Mouse (Mus musculus): ENCODE data around the gene Macf1. TPM values are rescaled to one million over a fixed set of nuclear protein-coding genes. Genes with fewer than 3 reads are reported as not detected.

Gene Macf1
- polyA plus RNA-seq, 1 experiment from 2014 or later, result 82.6 TPM

- Histone ChIP-seq H3K36me3 (replicated peaks) (no peaks in the 10 kb centered on the region), H3K4me3 (no peak overlapping the region), H3K4me1 (peaks cover 7% of the 10 kb centered on the region), H3K27ac (no peak overlapping the region), H3K9ac (no peak overlapping the region), H3K4me2 (no peak overlapping the region), H3K9me3 (no peaks in the 10 kb centered on the region), H3K27me3 (replicated peaks) (no peaks in the 10 kb centered on the region)
- WGBS, result 78% methylated on average over 10 of the region's 10 CpGs
- ATAC-seq (replicated peaks), result no peak
These were observed 6.2 kb upstream of the Macf1 start for GRCm38 (mm10) chr4:123690311-123690710.

GRCm38 (mm10) chr4:123687025-123687781 is 3.0 kb upstream of the Macf1 start:
- under 1% methylated on average over 40 of the region's 89 CpGs for WGBS
- H3K9me3 ChIP-seq, result no peaks in the 10 kb centered on the region
- peaks cover 29% of the 10 kb centered on the region for H3K4me1 ChIP-seq
- H3K9ac ChIP-seq, result peak overlapping the region; percentile 96
- no peaks in the 10 kb centered on the region; the same call in 1 of the 2 replicates for H3K36me3 ChIP-seq (replicated peaks)
- H3K27ac ChIP-seq, result peak overlapping the region; percentile 95
- peak; percentile 65 for ATAC-seq (replicated peaks)
- peak overlapping the region; percentile 71 for H3K4me2 ChIP-seq
- H3K4me3 ChIP-seq, result peak overlapping the region; percentile 87
- no peaks in the 10 kb centered on the region for H3K27me3 ChIP-seq (replicated peaks)

GRCm38 (mm10) chr4:123686368-123687024 is 2.3 kb upstream of the Macf1 start:
- WGBS, result under 1% methylated on average over 46 of the region's 56 CpGs
- peak overlapping the region; percentile 96 for H3K9ac ChIP-seq
- peaks cover 33% of the 10 kb centered on the region for H3K4me1 ChIP-seq
- no peaks in the 10 kb centered on the region for H3K27me3 ChIP-seq (replicated peaks)
- peak; percentile 59 for ATAC-seq (replicated peaks)
- H3K9me3 ChIP-seq, result no peaks in the 10 kb centered on the region
- peak overlapping the region; percentile 71 for H3K4me2 ChIP-seq
- H3K4me3 ChIP-seq, result peak overlapping the region; percentile 87
- no peaks in the 10 kb centered on the region; the same call in 1 of the 2 replicates for H3K36me3 ChIP-seq (replicated peaks)
- H3K27ac ChIP-seq, result peak overlapping the region; percentile 95

DNA sequence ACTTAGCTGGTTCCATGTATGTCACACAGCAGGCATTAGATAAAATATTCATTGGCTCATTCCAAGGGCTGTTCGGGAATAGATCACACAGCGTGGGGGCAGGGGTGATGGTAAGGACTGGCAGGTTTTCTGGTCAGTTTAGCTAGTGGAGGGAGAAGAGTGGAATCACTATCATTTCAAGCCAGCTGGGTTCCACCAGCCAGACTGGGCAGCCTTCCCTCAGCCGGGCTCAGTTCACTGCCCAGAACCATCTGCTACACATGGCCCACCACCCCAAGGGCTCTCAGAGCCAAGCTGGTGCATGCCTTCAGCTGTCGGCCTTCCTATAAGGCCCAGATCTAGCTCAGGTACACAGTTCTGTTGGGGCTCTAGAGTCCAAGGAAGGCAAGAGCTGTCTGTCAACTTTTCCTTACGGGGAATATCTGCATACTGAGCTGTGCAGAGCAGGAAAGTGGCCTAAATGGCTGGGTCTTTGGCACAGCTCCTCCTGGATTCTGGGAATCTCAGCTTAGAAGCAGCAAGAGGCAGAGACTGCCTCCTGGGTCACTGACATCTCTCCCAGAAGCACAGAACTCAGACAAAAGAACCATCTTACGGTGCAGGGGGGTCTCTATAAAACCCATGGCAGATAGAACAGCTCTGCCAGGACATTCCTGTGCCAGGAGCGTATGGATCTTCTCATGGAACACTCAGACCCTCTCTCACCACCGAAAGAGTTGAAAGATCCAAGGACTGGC is 1.5 kb upstream of the Macf1 start:
- peak overlapping the region; percentile 87 for H3K4me3 ChIP-seq
- 30% methylated on average over 8 of the region's 8 CpGs for WGBS
- H3K4me2 ChIP-seq, result peak overlapping the region; percentile 71
- H3K27me3 ChIP-seq (replicated peaks), result no peaks in the 10 kb centered on the region
- H3K9me3 ChIP-seq, result no peaks in the 10 kb centered on the region
- peaks cover 40% of the 10 kb centered on the region for H3K4me1 ChIP-seq
- peak overlapping the region; percentile 96 for H3K9ac ChIP-seq
- no peaks in the 10 kb centered on the region; the same call in 1 of the 2 replicates for H3K36me3 ChIP-seq (replicated peaks)
- H3K27ac ChIP-seq, result peak overlapping the region; percentile 95
- ATAC-seq (replicated peaks), result peak; percentile 25

DNA sequence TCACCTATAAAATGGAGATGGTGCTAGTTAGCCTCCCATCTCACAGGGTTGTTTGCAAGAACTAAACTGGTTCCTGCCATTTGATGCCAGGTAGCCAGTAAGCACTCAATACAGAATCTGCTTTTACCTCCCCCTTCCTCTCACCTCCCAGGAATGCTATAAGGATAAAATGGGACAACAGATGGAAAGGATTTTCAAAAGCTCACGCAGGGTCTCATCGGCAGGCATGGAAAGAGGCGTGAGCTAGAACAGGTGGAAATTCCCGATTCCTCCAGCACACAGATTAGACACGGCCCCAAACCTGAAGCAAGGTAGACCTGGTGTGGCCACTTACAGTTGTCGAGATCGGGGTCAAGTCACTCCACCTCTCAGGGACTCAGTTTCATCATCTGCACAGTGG is 886 bp upstream of the Macf1 start:
- no peaks in the 10 kb centered on the region; the same call in 1 of the 2 replicates for H3K36me3 ChIP-seq (replicated peaks)
- no peak for ATAC-seq (replicated peaks)
- no peaks in the 10 kb centered on the region for H3K27me3 ChIP-seq (replicated peaks)
- no peaks in the 10 kb centered on the region for H3K9me3 ChIP-seq
- peak overlapping the region; percentile 87 for H3K4me3 ChIP-seq
- H3K9ac ChIP-seq, result peak overlapping the region; percentile 96
- H3K4me1 ChIP-seq, result peaks cover 40% of the 10 kb centered on the region
- WGBS, result 80% methylated on average over 7 of the region's 7 CpGs
- peak overlapping the region; percentile 71 for H3K4me2 ChIP-seq
- H3K27ac ChIP-seq, result no peak overlapping the region

GRCm38 (mm10) chr4:123682291-123682690 is 1.9 kb downstream of the Macf1 start:
- no peaks in the 10 kb centered on the region for H3K9me3 ChIP-seq
- no peak for ATAC-seq (replicated peaks)
- no peak overlapping the region for H3K27ac ChIP-seq
- no peak overlapping the region for H3K4me2 ChIP-seq
- H3K9ac ChIP-seq, result no peak overlapping the region
- H3K36me3 ChIP-seq (replicated peaks), result no peaks in the 10 kb centered on the region; the same call in 1 of the 2 replicates
- no peak overlapping the region for H3K4me3 ChIP-seq
- 82% methylated on average over 8 of the region's 8 CpGs for WGBS
- H3K27me3 ChIP-seq (replicated peaks), result no peaks in the 10 kb centered on the region
- H3K4me1 ChIP-seq, result peaks cover 44% of the 10 kb centered on the region

DNA sequence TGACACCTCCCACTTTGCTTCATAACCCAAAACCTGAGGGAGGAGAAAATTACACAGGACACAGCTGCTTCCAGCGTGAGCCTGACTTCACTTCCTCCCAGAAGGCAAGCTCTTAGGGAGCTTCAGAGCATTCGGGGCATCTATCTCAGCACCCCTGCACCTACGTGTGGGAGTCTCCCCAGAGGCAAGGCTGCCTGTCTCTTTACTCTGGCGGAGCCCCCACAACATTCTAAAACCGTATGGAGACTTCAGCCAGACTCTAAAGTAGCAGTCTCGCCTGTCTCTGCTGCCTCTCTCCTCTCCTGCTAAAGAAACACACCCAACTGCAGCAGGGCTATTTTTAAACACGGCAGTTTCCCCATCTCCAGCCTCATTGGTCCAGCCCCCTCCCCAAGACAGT is 3.2 kb downstream of the Macf1 start:
- no peak overlapping the region for H3K4me2 ChIP-seq
- H3K36me3 ChIP-seq (replicated peaks), result no peaks in the 10 kb centered on the region; the same call in 1 of the 2 replicates
- H3K9ac ChIP-seq, result no peak overlapping the region
- H3K4me1 ChIP-seq, result peaks cover 56% of the 10 kb centered on the region
- no peak overlapping the region for H3K27ac ChIP-seq
- H3K9me3 ChIP-seq, result no peaks in the 10 kb centered on the region
- ATAC-seq (replicated peaks), result no peak
- 62% methylated on average over 7 of the region's 7 CpGs for WGBS
- H3K4me3 ChIP-seq, result no peak overlapping the region
- no peaks in the 10 kb centered on the region for H3K27me3 ChIP-seq (replicated peaks)

DNA sequence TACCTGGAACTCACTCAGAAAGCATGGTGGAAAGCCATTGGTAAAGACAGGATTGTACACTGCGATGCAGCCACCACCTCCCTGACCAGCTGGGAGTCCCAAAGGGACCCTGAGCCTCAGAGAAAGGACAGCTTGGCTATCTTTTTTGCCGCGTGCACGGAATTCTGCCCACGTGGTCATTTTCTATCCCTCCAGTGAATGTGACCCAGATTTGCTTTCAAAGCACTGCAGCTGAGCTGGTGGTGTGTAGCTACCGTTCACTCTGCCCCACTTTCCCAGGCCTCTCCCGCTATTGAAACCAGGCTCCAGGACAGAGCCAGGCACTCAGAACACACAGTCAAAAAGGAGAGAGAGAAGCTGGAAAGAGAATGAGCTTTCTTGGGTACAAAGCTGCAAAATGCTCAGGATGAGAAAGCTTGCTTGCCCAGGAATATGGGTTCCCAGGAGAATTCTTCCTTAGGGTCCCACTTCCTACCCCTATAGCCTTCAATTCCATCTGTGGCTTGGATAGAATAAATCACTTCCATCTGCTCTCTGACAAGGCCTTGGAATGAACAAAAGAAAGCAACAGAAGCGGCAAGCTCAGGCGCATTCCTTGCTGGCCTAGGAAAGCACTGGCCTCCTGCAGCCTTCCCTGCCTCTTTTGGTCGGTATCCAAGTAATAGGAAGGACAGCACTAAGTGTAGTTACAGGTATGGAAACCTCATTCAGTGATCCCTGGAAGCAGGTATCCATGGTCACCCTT is 6.9 kb downstream of the Macf1 start:
- ATAC-seq (replicated peaks), result peak; percentile 66
- H3K9me3 ChIP-seq, result no peaks in the 10 kb centered on the region
- H3K4me3 ChIP-seq, result no peak overlapping the region
- 0 out of 2 replicates have a peak overlapping the region, but pooled peaks have one; percentile 3 for H3K4me2 ChIP-seq
- peaks cover 32% of the 10 kb centered on the region for H3K4me1 ChIP-seq
- H3K27me3 ChIP-seq (replicated peaks), result no peaks in the 10 kb centered on the region
- WGBS, result 23% methylated on average over 10 of the region's 10 CpGs
- no peaks in the 10 kb centered on the region for H3K36me3 ChIP-seq (replicated peaks)
- 0 out of 2 replicates have a peak overlapping the region, but pooled peaks have one; percentile 16 for H3K9ac ChIP-seq
- peak overlapping the region; percentile 78 for H3K27ac ChIP-seq

DNA sequence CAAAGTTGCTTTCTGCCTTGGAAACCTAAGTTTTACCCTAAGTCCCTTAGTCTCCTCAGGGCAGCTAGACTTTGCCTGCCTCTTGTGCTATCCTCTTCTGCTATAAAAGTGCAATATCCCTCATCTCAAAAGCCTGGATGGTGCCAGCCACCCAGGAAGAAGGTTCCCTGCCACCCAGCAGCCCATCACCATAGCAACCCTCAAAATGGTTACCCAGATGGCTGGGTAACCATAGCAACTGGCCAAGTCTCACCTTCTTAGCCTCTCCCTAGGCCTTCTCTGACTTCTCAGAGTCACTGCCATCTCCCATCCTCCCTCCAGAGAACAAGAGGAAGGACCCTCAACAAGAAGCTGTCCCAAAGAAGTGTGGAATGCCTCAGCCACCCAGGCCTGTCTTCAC is 13.6 kb downstream of the Macf1 start:
- H3K4me1 ChIP-seq, result peaks cover 42% of the 10 kb centered on the region
- H3K27ac ChIP-seq, result peak overlapping the region; percentile 42; the same call in 1 of the 2 replicates
- no peak overlapping the region for H3K9ac ChIP-seq
- H3K36me3 ChIP-seq (replicated peaks), result no peaks in the 10 kb centered on the region
- H3K4me3 ChIP-seq, result no peak overlapping the region
- ATAC-seq (replicated peaks), result 0 out of 2 replicates have a peak, but pooled peaks have one; percentile 44
- no peaks in the 10 kb centered on the region for H3K9me3 ChIP-seq
- H3K4me2 ChIP-seq, result peak overlapping the region; percentile 8; the same call in 1 of the 2 replicates
- H3K27me3 ChIP-seq (replicated peaks), result no peaks in the 10 kb centered on the region

- no peak for ATAC-seq (replicated peaks)
- Histone ChIP-seq H3K27me3 (replicated peaks) (no peaks in the 10 kb centered on the region), H3K4me2 (no peak overlapping the region), H3K9ac (no peak overlapping the region), H3K4me1 (peaks cover 49% of the 10 kb centered on the region), H3K4me3 (no peak overlapping the region), H3K27ac (no peak overlapping the region), H3K9me3 (no peaks in the 10 kb centered on the region), H3K36me3 (replicated peaks) (no peaks in the 10 kb centered on the region)
- WGBS, result 58% methylated on average over 6 of the region's 6 CpGs
These were observed 14.5 kb downstream of the Macf1 start for GRCm38 (mm10) chr4:123669696-123670095.

- Histone ChIP-seq H3K4me1 (peaks cover 66% of the 10 kb centered on the region), H3K9ac (no peak overlapping the region), H3K27me3 (replicated peaks) (no peaks in the 10 kb centered on the region), H3K4me3 (no peak overlapping the region), H3K4me2 (no peak overlapping the region), H3K36me3 (replicated peaks) (no peaks in the 10 kb centered on the region), H3K9me3 (no peaks in the 10 kb centered on the region), H3K27ac (peak overlapping the region; percentile 98)
- no peak for ATAC-seq (replicated peaks)
- 7% methylated on average over 1 of the region's 1 CpGs for WGBS
These were observed 16.8 kb downstream of the Macf1 start for GRCm38 (mm10) chr4:123667260-123667867.

Data from midbrain, embryonic 15.5 days (tissue).